Mouse (Mus musculus): Measurements from ENCODE around the gene Fn3krp.

- peak; percentile 63 for TF ChIP-seq POLR2A (IDR thresholded peaks at IDR 0.05; ENCODE audit: insufficient read length, low read depth)
- no peak for TF ChIP-seq USF1 (IDR thresholded peaks at IDR 0.05; ENCODE audit: low read depth)
- TF ChIP-seq MYOG (IDR thresholded peaks at IDR 0.05; ENCODE audit: control insufficient read depth in 1 of 3, insufficient read depth in 1 of 3, insufficient read length in 2 of 3, low read depth in 2 of 3) = peak in 1 of 3 experiments; percentile 28
- TF ChIP-seq POLR2AphosphoS2 (IDR thresholded peaks at IDR 0.05; ENCODE audit: insufficient read length, low read depth) = peak; percentile 60
- TF ChIP-seq E2F4 (IDR thresholded peaks at IDR 0.05; ENCODE audit: insufficient read depth) = peak; percentile 4
These were observed at the start of gene Fn3krp for GRCm38 (mm10) chr11:121420830-121421552.

Data from myocyte (in vitro differentiated cells).